Mouse (Mus musculus) lung, postnatal 0 days (tissue): ENCODE results near the gene Olfr506.

Experiments used
- CTCF ChIP-seq: IDR thresholded peaks from 2 replicates; pipeline ENCODE4 v1.5.1; 2016; ENCODE audit warnings: antibody characterized with exemption, mild to moderate bottlenecking
- EP300 ChIP-seq: IDR thresholded peaks from 2 replicates; pipeline ENCODE4 v1.6.1; 2016; ENCODE audit warnings: antibody characterized with exemption, mild to moderate bottlenecking, control low read depth

- no peak for TF ChIP-seq CTCF
- no peak for TF ChIP-seq EP300
Measured at GRCm38 (mm10) chr7:108614110-108614509, 3.5 kb downstream of the Olfr506 start.
